Mouse (Mus musculus): ENCODE data around the gene Dnaja4.
"Not testable (repeated sequence)": the region's sequence is repeated elsewhere in the genome, so short reads cannot be mapped to it uniquely, and the experiment has no call there.

Gene Dnaja4

DNA sequence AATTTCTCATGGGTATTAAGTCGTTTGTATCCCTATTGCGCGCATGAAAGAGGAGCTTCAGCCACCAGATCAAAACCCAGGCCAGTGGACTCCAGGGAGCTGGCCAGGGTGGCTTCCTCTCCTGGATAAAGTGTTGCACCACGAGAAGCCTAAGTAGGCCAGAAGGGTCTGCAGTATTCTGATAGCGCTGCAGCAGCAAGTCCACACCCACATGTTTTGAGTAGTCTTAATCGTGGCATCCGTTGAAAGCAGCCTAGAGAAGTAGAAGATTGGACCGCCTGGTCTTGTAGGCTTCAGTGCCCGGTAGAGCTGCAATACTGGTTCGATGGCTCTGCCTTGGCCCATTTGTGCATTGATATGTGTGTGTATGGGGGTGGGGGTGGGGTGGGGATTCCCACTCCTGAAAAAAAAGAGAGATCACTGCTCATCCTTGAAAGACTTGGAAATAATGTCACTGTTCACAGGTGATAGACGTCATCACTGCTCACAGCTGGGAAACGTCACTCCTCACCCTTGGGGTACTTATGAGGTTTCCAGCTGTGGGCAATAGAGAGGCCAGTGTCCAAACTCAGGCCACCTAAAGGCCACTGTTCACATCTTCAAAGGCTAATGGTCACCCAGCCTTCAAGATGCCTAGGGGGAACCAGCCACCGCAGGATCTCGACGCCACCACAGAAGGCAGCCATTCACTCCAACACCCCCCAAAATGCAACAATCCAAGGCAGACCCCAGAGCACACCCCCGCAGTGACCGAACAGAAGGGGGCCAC, at the start of gene Dnaja4:
Gene Dnaja4 (plus strand): TSS at position 556 of the 769 bp plus-strand sequence.
- peak; percentile 14 for DNase-seq

DNA sequence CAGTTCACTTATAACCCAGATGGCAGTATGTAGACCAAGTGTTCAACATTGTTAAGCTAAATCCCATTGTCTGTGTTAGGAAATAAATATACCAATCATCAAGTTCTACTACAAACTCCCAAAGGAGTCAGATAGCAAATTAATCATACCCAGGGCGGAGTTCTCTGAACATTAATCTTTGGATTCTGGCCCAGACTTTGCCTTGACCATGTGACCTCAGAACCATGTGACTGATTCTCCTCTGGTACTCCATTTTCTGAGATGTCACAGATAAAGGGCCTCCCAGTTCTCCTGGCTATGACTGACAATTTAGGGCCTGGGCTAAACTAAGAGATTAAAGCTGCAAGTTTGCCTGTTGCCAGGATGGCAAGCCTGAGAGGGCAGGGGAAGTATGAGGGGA, 49.3 kb upstream of the Dnaja4 start:
- peak; percentile 27 for DNase-seq

DNA sequence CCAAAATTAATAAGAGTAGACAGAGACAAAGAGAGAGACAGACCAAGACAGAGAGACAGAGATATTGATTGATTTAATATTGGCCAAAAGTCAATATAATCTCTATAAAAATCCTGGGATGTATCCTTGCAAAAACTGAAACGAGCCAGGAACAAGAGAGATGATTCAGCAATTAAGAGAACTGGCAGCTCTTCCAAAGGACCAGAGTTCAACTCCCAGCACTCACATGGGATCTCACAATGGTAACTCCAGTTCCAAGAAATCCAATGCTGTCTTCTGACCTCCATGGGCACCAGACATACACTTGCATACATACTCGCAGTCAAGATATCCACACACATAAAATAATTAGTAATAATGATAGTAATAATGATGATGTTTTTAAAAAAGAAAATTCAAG, 45.9 kb upstream of the Dnaja4 start:
- DNase-seq = no peak

DNA sequence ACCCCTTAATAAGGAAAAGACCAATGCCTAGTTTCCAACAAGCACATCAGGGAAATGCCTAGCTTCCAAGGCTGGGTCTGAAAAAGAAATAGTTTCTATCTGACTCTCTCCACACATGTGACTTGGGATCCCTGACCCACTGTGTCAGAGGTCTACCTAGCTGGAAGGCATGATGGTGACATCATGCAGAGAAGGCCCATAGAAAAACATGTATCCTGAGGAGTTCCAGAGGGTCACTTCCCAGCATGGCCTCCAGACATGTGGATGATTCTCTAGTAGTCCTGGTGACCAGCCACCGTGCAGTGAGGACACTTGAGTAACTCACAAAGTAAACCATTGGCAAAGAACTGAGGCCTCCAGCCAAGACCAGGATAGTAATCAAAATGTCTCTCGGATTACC, 42.8 kb upstream of the Dnaja4 start:
- DNase-seq = no peak

DNA sequence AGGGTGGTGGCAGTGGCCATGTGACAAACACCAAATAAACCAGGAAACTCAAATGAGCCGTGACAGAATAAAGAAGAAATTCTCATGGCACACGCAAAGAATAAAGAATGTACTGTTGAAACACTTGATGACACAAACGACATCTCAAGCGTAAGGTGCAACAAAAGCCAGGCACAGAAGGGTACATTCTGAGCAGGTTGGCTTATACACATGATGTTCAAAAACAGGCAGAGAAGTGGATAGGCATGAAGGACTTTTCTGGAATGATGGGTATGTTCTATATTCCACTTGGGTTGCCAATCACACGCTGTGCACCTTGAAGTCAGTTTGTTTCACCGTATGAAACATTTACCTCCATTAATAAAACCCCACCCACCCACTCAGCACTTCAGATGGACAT, 42.3 kb upstream of the Dnaja4 start:
- DNase-seq = no peak

DNA sequence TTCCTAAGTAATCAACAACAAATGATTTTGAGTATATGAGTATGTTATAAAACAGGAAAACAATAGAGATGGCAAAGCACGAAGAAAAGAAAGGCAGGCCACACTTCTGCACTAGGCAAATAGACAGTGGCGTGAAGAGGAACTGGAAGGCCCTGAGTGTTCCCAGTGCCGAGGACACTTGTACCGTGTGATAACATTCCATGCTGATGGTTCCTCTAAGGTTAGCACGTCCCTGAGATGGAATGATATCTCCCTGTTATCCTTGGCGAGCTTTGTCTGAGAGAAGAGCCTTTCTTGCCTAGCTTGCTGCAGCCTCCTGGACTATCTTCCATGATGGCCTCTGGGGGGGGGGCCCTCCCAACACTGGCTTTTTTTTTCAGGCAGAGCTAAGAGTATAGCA, 39.9 kb upstream of the Dnaja4 start:
- no peak for DNase-seq

DNA sequence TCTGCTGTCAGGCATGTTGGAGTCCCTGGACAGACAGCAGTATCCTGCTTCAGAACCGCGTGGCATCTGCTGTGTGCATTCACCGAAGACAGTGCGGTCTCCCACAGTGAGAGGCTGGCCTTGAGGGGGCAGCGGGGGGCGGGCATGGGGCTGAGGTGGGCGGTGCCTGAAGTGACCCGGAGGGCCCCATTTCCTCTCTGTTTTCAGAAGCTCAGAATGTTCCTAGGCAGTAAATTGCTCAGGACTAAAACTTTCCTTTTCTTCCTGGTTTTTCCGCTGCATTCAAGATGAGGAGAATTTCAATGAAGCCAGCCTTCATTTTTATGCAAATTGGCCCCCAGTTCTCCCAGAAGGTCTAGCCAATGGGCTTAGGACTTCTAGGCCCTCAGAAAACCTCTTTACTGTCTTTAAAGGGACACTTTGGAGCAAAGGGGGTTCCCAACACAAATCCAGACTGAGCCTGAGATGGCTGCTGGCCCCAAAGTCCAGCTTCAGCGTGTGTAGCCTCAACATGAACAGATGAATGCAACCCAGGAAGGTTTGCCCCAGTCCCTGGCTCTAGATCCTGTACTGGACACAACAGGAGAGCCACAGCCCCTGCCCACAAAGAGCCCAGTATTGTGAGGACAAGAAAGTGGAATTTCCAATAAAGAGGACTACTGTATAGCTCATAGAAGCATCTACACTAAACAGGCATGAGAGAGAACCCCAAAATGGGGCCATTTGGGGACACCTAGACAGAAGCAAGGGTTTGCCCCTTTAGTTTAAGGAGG, 36.9 kb upstream of the Dnaja4 start, which contains the start of gene Acsbg1:
Gene Acsbg1 (minus strand): TSS at position 266 of the 773 bp plus-strand sequence.
- no peak for DNase-seq

DNA sequence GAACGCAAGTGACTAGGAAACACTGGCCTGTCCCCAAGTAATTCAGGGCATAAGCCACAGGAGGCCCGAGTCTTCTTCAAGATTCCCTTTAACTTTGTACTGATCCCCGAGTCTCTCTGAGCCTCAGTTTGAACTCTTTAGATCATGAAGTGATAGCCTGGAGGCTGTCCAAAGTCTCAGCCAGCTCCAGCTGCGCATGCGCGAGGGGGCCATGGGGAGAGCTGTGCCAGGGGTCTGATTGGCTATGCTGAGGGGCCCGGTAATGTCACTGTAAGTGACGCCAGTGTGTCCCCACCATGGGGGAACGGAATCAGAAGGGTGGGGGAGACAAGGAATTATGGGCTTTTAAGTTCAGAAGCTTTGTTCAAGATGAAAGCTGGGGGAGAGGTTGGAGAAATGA, 34.3 kb upstream of the Dnaja4 start:
- no peak for DNase-seq

DNA sequence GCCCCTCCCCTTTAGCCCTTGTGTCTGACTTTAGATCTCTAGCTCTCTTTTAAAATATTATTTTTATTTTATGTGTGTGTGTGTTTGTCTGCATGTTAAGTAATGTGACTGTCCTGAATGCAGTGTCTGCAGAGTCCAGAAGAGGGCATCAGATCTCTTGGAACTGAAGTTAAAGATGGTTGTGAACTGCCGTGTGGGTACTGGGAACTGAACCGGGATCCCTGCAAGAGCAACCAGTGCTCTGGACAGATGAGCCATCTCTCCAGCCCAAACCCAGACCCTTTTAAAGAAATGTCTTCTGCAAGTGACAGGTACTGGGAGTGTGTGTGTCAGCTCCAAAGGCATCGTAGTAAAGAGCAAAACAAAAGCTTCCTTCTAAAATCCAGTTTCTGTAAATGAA, 32.6 kb upstream of the Dnaja4 start:
- no peak for DNase-seq

DNA sequence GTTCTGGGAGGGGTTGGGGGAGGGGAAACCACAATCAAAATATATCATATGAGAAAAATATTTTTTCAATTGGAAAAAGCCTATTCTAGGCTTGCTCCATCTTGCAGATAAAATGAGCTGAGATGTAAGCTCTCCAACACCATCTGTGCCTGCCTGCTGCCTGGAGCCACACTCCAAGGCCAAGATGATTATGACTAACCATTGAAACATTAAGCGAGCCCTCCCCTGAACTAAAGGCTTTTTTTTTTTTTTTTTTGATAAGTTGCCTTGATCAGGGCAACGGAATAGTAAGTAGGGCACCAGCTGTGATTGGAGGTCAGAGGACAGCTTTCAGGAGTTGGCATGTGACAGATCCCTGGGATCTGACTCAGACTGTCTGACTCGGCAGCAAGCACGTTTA, 30.2 kb upstream of the Dnaja4 start:
- DNase-seq = no peak

GRCm38 (mm10) chr9:54671962-54672361, 26.7 kb upstream of the Dnaja4 start:
- no peak for DNase-seq

GRCm38 (mm10) chr9:54673887-54674286, 24.8 kb upstream of the Dnaja4 start:
- no peak for DNase-seq

GRCm38 (mm10) chr9:54676531-54676986, 22.1 kb upstream of the Dnaja4 start:
- peak; percentile 75 for DNase-seq

- no peak for DNase-seq
Observed at GRCm38 (mm10) chr9:54682846-54683245, 15.8 kb upstream of the Dnaja4 start.

GRCm38 (mm10) chr9:54683814-54684605, 14.7 kb upstream of the Dnaja4 start:
- no peak for DNase-seq

GRCm38 (mm10) chr9:54687246-54688236, 11.1 kb upstream of the Dnaja4 start:
- peak; percentile 72 for DNase-seq

DNA sequence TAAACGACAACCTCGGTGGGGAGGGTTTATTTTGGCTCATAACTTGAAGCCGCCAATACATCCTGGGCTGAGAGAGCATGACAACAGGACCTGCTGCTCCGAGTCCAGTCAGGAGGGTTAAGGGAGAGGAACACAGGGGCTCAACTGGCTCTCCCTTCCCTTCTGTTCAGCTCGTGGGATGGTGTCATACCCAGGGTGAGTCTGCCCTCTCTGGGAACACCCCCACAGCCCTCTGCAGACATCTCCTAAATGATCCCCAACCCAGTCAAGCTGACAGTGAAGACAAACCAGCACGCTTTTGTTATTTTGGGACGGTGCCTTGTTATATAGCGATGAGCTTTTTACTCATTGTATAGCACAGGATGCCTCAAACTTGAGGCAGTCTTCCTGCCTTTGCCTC, 9.2 kb upstream of the Dnaja4 start:
- no peak for DNase-seq

DNA sequence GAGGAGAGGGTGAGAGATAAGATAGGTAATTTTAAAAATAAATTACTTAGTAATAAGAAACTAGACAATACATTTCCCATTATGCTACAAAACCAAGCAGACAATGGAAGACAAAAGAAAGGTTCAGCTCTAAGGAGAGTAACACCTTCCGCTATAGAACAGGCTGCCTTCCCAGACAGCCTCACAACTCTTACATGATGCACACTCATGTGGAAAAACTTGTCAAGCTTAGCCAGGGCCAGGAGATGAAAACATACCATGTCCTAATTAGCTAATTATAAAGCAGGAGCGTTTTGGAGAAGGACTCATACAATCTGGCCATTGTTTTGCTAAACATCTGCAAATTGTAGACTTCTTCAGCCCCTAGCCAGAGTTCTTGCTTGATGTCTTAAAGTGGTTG, 8.0 kb upstream of the Dnaja4 start:
- not testable (repeated sequence) for DNase-seq

GRCm38 (mm10) chr9:54691241-54691805, 7.3 kb upstream of the Dnaja4 start:
- not testable (repeated sequence) for DNase-seq

- DNase-seq = no peak
Observed at GRCm38 (mm10) chr9:54699087-54699344, 343 bp downstream of the Dnaja4 start.

GRCm38 (mm10) chr9:54699345-54700173, 886 bp downstream of the Dnaja4 start:
- DNase-seq = peak; percentile 77
